Mouse (Mus musculus) kidney, adult 9 months (tissue): ENCODE measurements around the gene Ankmy1.

ENCODE experiments used
- DNase-seq: peaks from one replicate; pipeline ENCODE4 v3.0.0; 2022

Gene Ankmy1

DNA sequence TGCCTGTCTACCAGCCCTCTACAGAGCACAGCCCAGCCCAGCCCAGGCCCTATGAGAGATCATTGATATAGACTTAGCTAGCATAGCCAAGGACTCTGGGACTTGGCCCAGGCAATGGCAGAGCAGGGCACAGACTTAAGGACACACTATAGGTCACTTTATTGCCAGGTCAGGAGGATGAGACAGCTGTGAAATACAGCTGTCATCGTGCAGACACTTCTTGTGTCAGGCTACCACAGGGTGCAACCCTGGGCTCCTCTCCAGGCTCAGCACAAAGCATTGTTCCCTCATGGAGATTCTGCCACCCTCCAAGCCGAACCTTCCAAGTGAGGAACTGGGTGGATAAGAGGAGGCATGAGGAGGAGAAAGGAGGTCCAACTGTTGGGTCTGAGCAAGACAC, 32.7 kb downstream of the Ankmy1 start:
- DNase-seq: no peak

DNA sequence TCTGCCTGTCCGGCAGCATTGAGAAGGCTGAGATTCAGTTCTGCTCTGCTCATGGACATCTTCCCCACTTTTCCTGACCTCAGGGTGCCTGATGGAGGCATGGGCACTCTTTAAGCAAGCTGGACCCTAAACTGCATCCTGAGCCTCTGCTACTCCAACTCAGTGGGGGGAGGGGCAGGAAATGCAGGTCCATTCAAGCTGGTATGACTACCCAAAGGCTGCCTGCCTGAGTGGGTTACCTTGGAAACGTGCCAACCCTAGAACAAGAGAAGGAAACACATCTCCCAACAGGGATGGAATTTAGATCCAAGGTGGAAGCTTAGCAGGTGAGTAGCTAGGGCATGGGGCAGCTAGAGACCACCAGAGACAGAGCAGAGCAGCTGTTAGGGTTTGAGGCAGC, 36.5 kb downstream of the Ankmy1 start:
- no peak for DNase-seq

DNA sequence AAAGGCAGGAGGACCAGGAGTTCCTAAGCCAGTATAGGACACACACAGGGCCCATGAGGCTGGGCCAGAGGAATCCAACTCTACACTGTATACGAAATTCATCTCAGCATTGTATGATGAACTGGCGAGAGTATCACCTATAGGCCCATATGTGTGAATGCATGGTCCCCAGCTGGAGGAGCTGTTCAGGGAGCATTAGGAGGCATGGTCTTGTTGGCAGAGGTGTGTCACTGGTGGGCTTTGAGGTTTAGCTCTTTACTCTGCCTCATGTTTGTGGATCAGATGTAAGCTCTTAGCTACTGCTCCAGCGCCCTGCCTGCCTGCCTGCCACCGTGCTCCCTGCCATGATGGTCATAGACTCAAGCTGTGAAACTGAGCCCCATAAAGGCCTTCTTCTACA, 39.4 kb downstream of the Ankmy1 start:
- DNase-seq: no peak

DNA sequence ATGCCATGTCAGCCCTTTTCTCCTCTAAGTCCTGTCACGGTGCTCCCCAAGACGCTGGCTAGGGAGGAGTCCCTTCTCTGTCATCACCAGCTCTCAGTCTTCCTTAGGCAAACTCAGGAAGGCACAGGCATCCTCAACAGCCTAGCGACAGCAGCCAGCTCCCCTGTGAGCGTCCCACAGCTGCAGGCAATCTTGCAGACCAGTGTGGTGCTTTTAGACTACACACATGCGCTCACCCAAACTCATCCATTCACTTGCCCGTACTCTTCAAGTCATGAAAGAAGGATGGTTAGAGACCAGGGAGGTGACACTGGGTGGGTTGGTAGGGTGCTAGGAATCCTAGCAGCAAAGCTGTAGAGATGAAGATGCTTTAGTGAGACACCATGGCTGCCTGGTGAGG, 41.2 kb downstream of the Ankmy1 start:
- no peak for DNase-seq

DNA sequence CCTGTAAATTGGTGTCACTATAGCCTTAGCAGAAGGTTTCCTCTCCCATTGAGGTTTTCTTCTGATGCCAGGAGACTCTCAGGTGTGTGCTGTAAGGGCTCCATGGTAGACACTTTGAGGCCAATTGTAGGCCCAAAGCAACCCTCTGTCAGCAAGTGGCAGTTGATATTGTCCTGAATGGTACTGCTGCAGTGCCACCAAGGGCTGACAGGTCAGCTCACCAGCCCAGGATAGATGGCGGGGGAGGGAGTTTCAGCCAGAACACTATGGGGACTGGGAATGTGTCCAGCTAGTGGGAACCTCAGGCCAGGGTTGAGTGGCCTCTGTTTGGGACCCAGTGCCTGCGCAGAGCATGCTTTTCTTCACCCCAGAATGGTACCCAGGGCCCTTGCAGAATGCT, 50.3 kb downstream of the Ankmy1 start:
- no peak for DNase-seq

DNA sequence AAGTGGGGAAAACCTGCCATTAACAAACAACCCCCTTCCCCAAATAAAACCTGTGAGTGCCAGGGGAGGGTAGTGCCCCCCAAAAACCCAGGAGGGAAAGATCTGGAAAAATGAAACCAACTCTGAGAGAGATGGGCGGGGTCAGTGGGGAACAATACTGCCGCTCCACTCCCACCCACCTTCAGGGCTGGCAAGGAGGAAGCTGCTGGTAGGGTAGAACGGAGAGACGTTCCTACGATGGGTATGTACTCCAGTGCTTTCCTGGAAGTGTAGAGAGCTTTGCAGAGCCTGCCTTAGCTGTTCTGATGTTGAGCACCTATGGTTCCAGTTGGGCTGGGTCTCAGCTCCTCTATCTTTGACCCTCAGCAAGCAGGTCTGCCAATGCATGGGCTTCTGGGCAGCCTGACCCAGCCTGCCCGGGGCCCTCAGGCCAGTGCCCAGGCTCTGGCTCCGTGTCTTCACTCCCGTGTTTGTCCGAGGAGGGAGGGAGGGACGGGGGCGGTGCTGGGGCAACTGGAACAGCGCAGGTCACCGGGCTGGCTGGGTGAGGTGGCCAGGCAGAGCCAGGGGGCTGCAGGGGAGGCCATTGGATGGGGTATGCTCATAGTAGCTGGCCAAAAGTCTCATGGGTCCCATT, 52.6 kb downstream of the Ankmy1 start:
- no peak for DNase-seq

DNA sequence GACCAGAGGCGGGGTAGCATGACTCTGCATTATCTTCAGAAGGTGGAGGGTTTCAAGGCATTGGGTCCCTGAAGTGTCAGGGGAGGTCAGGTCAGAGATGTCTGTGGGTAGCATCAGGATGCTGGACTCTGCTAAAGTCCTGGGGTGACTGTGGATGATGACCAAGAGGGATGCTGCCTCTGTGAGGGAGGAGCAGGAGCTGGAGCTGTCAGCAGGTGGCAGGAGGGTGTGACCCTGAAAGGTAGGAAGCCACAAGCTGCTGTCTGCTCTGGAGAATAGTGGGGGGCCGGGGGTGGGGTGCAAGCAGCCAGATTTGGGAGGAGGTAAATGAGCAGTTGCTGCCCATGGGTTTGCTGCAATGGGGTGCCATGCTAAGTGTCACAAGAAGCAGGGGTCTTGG, 53.2 kb downstream of the Ankmy1 start:
- no peak for DNase-seq

DNA sequence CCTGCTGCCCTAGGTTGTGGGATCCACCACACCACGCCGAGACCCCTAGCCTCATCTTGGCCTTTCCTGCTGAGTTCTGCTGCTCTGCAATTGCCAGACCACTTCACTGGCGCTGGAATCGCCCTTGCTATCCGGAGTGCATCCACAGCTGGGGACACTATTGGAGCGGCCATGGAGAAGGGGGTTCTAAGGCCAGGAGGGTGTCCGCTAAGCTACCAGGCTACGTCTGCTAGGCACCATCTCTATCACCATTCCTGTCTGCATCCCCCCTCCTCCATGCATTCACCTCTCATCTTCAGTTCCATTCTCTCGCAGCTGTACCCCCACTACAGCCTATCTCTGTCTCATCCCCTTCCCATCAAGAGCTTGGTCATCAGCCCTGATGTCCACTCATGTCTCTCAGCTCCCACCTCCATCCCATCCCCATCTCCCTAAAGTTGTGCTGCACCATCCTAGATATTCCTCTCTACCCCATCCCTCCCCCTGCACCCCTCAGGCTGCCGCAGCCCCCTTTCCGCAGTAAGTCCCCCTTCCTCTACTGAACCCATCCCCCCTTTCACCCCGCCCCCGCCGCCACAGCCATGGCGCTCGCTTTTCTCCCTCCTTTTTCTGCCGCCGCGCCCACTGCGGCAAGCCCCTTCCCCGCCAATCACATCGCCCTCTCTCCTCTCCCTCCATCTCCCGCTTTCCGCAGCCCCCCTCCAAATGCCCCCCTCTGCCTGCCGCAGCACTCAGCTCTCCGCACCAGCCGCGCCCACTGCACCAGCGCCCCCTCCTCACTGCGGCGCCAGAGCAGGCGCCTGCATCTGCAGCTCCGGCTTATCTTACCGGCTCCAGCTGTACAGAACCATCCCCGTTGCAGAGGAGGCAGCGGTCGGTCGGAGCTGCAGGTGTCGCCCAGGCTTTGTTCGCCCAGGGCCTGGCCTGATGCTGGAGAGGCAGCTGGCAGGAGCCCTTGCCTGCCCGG, 54.5 kb downstream of the Ankmy1 start:
- no peak for DNase-seq

DNA sequence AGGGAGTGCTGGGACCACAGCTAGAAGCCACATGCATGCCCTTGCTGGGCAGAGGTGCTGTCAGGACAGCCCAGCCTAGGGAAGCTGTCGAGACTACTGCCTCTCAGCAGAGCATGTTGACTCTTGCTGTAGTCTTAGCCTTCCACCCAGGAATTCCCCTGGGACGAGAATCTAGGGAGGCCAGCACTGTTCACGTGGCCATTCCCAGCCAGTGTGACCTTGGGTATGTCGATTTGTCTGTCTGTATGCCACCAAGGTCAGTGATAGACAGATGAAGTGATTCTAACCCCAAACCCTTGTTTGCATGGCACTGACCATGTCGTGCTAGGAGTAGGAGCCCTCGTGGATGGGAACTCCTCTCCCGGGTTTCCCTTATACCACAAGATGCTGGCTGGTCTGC, 56.8 kb downstream of the Ankmy1 start:
- no peak for DNase-seq

DNA sequence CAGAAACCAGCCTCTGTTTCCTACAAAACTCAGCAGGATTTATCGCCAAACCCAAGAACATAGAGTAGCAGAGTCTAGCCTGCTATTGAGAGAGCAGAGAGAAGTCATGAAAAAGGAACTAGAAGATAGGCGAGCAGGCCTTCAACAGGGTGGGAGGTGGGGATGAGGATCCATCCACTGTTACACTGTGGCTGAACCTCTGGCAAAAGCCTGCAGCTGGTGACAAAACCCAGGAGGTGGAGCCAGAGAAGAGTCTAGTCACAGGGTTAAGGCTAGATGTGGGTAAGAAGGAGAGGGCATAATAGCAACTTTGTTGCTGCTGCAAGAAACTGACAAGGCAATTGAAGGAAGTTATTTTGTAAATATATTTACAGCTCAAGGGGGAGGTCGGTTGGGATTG, 61.3 kb downstream of the Ankmy1 start:
- no peak for DNase-seq

DNA sequence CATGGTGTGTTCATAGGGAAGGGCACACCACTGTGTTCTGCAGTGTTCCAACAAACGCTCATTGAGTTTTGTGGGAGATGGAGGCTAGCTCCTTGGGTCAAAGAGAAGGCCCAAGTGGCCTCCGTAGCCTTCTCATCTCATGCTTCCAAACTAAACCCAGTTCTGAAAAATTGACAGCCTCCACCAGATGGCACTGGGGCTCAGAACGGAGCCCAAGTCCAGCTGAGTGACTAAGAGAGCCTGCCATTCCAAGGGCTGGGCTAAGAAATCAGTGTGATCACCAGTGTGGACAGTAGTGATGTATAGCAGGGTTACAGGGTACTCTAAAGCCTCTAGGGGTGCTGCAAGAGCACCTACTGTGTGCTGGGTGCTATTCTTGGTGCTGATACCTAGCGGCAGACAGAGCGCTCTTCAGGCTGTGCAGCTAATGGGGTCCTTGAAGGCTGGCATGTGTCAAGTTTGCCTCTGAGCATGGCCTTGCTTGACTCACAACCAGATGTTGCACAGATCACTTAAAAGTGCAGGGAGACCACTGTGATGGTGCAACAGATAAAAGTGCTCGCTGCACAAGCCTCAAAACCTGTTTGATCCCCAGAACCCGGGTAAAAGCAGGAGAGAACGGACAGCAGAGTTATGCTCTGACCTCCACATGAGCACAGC, 62.3 kb downstream of the Ankmy1 start:
- peak; percentile 20 for DNase-seq

DNA sequence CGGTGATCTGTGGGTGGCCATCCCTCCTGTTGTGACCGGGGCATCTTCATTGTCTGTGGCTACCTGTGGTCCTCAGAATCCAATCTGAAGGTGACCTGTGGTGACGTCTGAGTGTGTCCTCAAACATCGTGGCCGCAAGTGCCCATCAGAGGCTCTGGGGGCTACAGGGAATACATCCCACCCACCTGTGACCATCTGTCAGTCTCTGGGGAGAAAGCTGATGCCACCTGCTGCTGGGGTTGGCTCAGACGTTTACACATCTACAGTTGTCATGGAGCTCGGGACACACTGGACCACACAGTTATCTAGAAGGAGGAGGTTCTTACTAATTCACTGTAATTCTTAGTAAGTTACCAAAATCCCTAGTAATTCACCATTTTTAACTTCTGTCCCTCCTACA, 63.5 kb downstream of the Ankmy1 start:
- DNase-seq: no peak

DNA sequence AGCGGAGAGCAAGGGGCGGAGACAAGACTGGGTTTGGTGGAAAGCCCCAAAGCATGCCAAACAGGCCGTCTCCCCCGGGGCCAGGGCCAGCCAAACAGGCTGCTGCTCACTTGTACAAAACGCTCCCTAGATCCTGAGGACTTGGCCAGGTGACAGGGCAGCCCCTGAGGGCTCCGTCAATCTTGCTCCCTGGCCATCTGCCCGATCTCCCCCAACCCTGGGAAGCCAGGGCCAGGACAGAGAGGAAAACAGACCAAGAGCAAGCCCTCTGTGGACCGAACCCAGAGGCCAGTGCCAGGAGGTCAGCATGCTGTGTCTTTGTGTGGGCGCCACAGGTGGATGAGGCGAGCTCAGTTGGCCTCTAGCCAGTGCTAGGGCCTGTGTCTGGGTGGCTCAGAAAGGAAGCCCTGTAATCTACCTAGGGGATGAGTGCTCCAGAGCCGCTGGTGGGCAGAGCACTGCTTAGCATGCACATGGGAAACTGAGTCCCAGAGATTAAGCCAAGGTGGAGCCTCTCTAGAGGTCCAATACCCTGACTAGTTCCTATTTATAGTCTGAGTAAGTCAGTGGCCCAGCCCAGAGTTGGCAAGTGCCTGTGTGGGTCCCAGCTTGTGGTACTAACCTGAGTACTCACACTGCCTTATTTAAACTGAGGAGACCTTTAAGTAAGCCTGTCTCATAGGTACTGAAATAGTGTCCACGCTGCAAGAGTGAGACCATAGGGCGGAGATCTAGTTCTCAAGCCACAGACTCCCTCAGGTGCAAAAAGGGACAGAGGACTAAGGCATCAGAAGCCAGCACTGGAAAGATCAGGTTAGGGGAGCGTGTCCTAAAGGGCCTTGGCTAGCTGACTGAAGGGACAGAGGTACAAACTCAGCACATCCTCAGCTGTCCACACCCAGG, 64.5 kb downstream of the Ankmy1 start:
- no peak for DNase-seq

DNA sequence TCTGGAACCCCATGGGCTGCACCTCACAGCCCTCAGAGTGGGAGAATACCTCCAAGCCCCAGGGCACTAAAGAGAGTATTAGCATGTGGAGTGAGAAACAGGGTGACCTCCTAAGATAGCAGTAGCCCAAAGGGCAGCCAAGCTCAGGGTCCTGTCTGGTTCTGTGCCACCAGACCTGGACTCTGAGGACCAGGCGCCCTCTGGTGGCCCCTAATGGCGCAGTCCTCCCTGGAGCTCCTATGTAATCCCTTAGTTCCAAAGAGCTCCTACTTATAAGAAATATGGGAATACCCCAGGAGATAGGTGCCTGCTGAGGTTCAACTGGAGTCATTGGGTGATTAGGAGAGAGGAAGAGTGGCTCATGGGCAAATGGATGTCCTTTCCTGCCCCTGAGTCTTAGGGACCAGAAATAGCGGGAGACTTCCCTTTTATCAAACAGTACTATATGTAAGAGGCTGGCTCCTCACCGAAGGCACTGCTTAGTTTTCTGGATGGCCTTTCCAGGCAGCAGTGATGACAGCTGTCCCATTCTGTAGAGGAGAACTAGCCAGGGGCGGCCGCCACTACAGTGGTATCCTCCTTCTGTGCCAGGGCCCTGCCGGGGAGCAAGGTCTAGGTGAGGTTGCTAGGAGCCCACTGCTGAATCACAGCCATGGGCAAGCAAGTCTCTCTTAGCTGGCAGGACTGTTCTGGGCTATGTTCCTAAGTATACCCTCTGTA, 68.6 kb downstream of the Ankmy1 start:
- DNase-seq: peak; percentile 84

DNA sequence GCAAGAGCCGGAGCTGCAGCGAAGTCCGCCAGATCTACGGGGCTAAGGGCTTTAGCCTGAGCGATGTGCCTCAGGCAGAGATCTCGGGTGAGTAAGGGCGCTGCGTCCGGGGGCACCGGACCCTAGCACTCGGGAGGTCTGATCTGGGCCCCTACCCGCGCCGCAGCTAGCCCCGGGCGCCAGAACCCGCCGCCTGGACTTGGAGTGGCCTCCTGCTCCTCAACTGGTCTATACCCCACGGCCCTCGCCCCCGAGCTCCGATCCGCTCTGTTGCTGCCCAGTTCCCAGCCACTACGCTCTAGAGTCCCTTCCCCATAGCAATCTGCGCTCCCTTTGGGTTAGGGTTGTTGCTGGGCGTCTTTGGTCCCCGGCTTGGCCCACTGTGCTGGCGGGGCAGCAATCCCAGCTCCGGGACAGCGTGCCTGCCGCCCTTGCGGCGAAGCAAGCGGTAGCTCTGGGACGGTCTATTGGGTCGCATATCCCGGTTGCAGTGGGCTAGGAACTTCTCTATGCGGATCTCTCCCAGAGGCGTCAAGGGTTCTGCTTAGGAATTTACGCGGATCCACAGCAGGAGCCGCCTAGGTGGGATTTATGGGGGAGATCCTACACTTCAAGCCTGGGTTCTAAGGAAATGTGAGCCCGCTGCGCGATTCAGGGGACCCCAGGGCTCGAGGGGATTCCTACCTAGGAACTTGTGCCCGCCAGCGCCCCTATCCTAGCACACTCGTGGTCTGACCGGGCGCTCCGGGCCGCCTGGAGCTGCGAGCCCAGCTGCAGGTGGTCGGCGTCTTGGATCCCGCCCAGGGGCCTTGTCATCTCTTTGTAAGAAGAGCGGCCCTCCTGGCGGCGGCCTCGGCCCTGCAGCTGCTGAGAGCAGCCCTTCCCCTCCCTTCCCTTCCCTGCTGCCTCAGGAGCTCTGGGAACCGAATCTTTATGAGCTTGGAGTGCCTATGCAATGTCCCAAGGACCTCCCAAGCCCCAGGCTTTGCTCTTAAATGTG, 70.4 kb downstream of the Ankmy1 start:
- peak; percentile 10 for DNase-seq

DNA sequence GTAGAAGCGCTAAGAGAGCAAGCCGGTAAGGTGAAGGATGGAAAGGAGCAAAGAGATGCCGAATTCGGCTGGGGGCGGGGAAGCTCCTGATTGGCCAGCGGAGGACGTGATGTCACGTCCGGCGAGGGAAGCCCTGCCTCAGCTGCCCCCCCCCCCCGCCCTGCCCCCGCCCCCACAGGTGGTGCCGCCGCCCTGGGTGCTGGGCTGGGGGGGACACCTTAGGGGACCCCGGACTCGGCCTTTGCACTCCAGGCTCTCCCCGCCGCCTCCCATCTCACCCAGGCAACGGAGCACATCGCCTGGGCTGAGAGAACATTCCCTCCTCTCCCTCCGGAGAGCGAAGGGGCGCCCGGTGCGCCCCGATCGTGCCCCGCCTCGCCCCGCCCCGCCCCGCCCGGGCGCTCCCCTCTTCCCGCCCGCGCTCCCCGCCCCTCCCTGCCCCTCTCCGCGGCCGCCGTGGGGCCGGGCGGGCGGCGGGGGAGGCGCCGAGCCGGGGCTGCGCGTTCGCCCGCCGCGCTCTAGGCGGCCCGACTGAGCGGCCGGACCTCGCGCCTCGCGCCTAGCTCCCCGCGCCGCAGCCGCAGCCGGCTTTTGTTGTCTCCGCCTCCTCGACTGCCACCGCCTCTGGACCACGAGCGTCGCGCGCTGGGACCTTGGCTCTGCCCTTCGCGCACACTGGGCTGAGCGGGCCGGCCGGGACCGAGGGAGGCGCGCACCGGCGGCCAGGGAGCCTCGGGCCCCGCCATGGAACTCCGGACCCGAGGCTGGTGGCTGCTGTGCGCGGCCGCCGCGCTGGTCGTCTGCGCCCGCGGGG, 71.3 kb downstream of the Ankmy1 start, which contains the start of gene Gpc1:
TSS of gene Gpc1 (plus strand) at position 458 of the 814 bp plus-strand sequence.
- DNase-seq: peak; percentile 65

DNA sequence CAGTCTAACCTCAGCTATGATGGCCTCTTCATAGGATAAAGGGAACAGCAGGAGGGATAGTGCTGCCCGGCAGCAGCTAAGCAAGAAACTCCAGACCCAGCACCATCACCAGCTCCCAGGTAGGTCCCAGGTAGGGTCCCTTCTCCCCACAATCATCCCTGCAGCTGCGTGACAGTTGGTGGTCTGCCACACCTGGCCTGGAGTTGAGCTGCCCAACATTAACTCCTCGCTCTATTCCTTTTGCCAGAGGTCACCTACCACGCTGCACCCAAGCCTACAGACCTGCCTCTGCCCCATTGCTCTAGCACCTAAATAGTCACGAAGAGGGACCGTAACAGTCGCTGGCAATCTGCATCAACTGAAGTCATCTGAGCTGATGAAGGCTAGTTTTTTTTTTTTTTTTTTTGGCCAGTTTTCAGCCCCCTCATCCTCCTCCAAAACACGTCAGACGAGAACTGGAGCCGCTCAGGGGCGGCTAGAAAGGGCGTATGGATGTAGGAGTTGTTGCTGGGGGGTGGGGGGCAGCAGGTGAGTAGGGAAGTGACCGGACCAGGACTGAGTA, 72.0 kb downstream of the Ankmy1 start:
- DNase-seq: no peak

DNA sequence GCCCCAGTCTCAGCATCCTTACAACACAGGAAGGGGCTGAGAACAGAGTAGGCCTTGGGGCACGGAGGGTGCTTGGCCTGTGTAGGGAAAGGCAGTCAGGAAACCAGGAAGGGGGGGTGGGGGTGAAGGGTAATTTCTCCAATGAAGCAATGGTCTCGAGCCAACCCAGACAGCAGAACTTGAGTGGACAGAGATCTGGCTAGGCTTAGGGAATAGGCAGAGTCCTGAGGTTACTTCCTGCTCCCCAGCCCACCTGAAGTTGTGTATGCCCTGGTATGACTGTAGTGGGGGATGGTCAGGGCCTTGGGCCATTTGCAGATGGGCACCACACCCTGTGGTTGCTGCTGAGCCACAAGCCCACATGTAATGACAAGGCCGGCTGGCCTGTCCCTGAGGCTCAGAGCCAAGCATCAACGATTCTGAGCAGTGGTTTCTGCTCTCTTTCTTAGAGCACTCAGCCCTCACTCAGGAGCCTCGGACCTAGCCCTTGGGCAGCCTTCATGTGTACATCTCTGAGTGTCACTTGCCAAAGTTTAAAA, 86.9 kb downstream of the Ankmy1 start:
- no peak for DNase-seq

DNA sequence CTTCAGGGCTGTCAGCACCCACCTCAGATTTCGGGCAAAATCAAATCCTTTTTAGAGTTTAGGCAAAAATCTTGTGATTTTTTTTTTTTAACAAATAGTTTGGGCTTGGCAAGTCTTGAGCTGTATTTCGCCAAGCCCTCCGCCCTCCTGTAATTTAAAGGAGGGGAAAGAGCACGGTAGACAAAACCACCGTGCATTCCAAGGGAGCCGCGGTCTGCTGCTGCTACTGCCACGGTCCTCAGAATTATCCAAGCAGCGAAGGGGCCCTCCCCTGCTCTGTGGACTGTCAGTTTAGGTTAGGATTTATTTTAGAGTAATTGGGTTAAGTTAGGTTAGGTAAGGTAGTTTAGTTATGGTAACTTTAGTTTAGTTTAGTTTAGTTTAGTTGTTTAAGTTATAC, 87.6 kb downstream of the Ankmy1 start:
- DNase-seq: no peak
